Mouse (Mus musculus): ENCODE data around the gene Gm20517.
A peak's percentile ranks its signal among the peaks of the same experiment; 100 is the strongest.

The Gm20517 gene

GRCm38 (mm10) chr17:47610849-47611660 lies at the start of gene Gm20517, which contains the start of the genes Bysl and Med20:
Gene Gm20517, plus strand, starts transcription at chr17:47611589.
Gene Bysl, minus strand, starts transcription at chr17:47611492.
Gene Med20, plus strand, starts transcription at chr17:47611582.
- peak; percentile 95 for DNase-seq (ENCODE audit: low read depth, low spot score)

- DNase-seq (ENCODE audit: low read depth, low spot score), result no peak
These were observed 48.5 kb upstream of the Gm20517 start for GRCm38 (mm10) chr17:47562875-47563274.

GRCm38 (mm10) chr17:47564612-47565011 lies 46.8 kb upstream of the Gm20517 start:
- DNase-seq (ENCODE audit: low read depth, low spot score), result no peak

DNA sequence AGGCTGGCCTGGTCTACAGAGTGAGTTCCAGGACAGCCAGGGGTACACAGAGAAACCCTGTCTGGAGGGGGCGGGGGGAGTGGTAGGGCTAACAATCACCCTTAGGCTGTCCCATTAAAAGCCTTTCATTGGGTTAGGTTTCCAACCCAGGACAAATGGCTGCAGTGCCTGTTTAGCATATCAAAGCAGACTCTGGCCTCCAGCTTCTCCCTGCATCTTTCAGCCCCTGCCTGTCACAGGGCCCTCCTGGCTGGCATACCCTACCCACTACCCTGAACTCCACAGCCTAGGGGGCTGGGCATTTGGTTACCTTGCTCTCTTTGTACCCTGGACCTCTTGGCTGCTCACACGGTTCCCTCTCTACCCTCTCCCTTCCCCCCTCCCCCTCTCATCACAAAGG lies 45.3 kb upstream of the Gm20517 start:
- no peak for DNase-seq (ENCODE audit: low read depth, low spot score)

DNA sequence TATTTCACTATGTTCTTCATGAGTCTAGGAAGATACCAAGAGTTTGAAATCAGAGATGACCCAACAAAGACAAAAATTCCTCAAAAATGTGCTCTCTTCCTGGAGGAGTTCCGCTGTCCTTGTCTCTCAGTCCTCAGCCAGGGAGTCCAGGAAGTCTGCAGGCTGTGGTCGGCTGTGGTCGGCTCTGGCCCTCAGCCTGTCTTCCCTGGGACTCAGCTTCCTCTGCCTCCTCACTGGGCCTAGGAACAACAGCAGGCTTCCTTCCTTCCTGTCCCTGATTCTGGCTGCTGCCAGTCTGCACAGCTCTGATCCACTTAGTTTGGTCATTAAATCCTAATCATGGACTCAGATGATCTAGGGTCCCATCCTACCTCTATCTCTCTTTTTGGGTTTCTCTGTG lies 44.1 kb upstream of the Gm20517 start:
- no peak for DNase-seq (ENCODE audit: low read depth, low spot score)

- DNase-seq (ENCODE audit: low read depth, low spot score), result no peak
These were observed 43.0 kb upstream of the Gm20517 start for GRCm38 (mm10) chr17:47568389-47568788.

GRCm38 (mm10) chr17:47568951-47569527 lies 42.4 kb upstream of the Gm20517 start:
- DNase-seq (ENCODE audit: low read depth, low spot score), result no peak

- DNase-seq (ENCODE audit: low read depth, low spot score), result no peak
These were observed 39.8 kb upstream of the Gm20517 start for GRCm38 (mm10) chr17:47571621-47572020.

DNA sequence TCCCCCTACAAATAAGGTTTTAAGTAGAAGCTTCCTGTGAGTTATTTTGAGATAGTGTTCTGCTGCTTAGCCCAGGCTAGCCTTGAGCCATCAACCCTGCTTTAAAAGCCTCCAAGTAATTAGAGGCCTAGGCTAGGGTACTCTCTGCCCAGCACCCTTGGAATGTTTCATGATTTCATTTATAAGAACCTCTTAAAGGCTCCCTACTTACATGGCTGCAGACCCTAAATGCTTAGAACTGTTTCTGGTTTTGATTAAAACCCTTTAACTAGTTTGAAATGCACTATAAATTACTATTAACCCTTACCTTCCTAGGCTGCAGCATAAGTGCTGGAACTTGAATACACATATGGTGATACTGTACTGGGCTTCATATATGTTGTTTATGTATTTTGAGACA lies 39.0 kb upstream of the Gm20517 start:
- no peak for DNase-seq (ENCODE audit: low read depth, low spot score)

GRCm38 (mm10) chr17:47574028-47574427 lies 37.4 kb upstream of the Gm20517 start:
- no peak for DNase-seq (ENCODE audit: low read depth, low spot score)

GRCm38 (mm10) chr17:47574830-47575229 lies 36.6 kb upstream of the Gm20517 start:
- DNase-seq (ENCODE audit: low read depth, low spot score), result no peak

DNA sequence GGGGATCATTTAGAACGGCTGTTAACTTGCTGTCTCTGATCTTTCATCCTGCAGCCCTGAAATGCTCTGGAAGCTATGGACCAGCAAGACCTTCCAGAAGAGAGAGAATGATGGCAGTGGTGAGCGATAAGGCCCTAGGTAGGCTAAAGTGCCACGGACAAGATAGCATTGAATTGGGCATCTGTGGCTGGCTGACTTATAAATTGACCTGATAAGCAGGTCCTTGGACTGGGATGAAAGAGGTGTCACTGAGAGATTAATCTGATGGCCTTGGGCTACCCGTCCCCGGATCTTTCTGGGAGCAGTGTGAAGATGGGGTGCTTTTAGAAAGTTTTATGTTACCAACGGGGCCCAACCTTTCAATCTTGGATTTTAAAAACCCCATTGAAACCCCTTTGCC lies 32.7 kb upstream of the Gm20517 start:
- no peak for DNase-seq (ENCODE audit: low read depth, low spot score)

- DNase-seq (ENCODE audit: low read depth, low spot score), result no peak
These were observed 30.4 kb upstream of the Gm20517 start for GRCm38 (mm10) chr17:47580962-47581361.

DNA sequence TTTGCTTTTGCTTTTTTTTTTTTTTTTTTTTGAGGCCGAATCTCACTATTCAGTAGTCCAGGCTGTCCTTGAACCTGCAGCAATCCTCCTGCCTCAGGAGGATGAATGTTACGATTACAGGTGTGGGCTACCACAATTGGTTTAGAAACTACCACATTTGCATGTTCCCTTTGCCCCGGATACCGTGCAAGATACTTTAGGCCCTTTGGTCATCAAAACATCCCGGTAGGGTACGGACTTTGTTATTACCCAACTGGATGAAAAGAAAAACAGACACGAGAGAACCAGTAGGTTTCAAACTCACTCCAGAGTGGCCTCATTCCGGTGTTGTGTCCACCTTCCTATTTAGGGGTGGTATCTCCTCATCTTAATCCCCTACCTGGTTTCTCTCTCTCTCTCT lies 22.9 kb upstream of the Gm20517 start:
- DNase-seq (ENCODE audit: low read depth, low spot score), result no peak

GRCm38 (mm10) chr17:47591073-47591472 lies 20.3 kb upstream of the Gm20517 start:
- no peak for DNase-seq (ENCODE audit: low read depth, low spot score)

DNA sequence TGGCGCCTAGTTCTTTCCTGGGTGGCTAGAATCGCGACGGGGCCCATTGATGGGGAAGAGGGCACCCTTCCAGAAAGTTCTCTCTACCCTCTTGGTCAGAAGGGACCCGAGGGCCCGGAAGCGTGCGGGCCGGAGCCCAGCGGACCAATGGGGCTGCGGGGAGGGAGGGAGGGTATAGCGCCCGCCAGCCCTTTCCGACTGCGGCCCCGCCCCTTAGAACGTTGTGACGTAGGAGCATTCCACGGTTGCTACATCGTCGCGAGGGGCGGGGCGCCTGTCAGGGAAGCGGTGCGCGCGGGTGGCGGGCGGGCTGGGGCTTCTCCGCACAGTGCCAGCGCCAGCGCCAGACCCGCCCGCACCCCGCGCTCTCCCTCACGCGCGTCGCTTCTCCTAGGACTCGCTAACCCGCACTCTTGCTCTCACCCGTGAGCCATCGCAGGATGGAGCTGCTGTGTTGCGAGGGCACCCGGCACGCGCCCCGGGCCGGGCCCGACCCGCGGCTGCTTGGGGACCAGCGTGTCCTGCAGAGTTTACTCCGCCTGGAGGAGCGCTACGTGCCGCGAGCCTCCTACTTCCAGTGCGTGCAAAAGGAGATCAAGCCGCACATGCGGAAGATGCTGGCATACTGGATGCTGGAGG lies 18.1 kb upstream of the Gm20517 start:
- DNase-seq (ENCODE audit: low read depth, low spot score), result peak; percentile 83

- no peak for DNase-seq (ENCODE audit: low read depth, low spot score)
These were observed 17.6 kb upstream of the Gm20517 start for GRCm38 (mm10) chr17:47593854-47594182.

DNA sequence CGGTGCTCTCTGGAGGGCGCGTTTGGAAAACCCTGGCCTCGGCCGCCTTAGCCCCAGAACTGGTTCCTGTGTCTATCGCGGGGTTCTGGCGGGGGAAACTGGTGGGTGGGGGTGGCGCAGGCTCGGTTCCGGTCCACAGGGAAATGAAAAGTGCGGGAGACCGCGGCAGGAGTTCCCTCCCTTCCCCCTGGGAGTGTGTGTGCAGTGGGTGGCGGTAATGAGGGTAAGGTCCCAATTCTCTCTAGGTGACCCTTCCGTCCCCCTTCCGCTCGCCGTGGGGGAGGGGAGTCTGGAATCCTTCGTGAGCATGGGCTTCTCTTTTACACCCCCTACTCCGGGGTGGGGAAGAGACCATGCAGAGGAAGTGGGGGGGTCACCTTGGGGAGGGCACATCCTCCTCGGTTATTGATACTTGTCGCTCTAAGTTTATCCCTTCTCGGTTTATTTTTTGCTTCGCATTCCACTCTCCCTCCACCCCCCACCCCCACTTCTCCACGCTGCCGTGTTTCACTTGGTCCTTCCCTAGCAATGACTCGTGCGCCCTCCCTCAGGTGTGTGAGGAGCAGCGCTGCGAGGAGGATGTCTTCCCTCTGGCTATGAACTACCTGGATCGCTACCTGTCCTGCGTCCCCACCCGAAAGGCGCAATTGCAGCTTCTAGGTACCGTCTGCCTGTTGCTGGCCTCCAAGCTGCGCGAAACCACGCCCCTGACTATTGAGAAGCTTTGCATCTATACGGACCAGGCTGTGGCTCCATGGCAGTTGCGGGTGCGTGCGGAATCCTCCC lies 17.0 kb upstream of the Gm20517 start:
- DNase-seq (ENCODE audit: low read depth, low spot score), result no peak

GRCm38 (mm10) chr17:47594969-47595247 lies 16.5 kb upstream of the Gm20517 start:
- DNase-seq (ENCODE audit: low read depth, low spot score), result no peak

DNA sequence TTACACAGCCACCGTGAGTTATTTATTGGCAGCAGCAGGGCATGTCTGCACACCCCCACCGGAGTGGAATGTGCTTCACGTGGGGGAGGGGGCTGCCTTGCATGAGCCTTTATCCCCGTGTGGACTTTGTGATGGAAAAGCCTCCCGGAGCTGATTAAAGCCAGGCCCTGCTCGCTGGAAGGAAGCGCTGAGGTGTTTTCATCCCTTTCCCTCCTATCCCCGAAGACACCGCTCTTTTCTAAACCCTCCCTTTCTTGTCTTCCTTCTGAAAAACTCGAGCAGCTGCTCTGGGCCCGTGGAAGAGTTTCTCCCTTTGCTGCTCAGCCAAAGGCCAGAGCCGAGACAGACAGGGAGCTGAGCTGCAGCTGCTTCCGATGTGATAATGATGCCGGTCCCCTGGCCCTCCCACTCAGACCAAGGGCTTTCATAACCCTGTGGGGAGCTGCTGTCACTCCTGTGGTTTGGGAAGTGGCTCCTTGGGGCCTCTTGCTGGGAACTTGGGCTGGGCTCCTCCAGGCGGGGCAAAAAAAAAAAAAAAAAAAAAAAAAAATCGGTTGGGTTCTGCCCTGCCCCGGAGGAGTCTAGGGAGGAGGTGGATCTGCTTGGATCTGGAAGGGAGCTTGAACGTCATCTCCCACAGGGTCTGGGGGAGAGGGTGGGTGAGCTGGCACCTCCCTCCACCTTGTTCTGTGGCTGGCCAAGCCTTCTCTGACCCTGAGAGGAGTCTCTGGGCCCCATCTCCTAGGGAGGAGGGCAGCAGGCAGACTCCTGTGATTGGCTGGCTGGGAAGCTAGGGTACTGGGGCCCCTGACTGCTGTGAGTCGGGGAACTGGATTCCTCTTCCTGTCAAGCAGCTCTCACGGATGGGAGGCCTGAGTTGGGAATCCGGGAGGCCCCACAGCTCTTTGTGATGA lies 15.9 kb upstream of the Gm20517 start:
- no peak for DNase-seq (ENCODE audit: low read depth, low spot score)

DNA sequence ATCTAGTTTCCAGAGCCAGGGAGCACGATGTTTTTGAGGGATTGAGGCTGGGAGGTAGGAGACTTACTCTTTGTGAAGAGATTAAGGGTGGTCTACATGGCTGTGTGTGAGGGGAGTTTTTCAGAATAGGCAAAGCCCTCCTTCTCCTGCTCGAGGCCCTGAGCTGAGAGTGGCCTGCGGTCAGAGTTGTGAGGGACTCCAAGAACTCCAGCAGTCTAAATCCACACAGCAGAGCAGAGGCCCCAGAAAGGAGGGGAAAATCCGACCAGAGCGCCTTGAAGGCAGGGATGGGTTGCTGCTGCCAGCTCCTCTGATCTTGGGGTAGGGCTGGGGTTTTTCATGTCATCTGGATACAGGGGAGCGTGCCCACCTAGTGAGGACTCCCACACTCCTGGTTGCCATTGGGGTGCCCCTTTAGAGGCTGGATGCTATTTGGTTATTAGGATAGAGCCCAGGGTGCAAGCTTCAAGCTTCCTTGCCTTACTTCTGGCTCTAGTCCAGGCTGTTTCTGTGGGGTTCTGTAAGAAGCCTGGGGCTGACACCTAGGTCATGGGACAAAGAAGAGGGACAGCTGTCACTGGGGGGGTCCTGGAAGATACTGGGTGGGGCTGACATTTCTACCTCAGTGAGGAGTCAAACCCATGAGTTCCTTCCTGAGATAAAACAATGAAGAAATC lies 15.1 kb upstream of the Gm20517 start:
- DNase-seq (ENCODE audit: low read depth, low spot score), result no peak
